Mouse (Mus musculus) frontal cortex, postnatal 14 days (tissue): ENCODE data around the gene Fndc8.
"Not testable (repeated sequence)": the region's sequence is repeated elsewhere in the genome, so short reads cannot be mapped to it uniquely, and the experiment has no call there.

Experiments used
- DNase-seq, 2 experiments: peaks; one replicate each; pipeline ENCODE4 v3.0.0; 2022; ENCODE audit warnings: low spot score in 2 of 2

The Fndc8 gene

GRCm38 (mm10) chr11:82910679-82911389 lies 18.9 kb downstream of the Fndc8 start:
- no peak for DNase-seq

- DNase-seq, result peak in 1 of 2 experiments; percentile 72
Measured at GRCm38 (mm10) chr11:82914711-82915352, 22.9 kb downstream of the Fndc8 start.

- DNase-seq, result no peak
Measured at GRCm38 (mm10) chr11:82920768-82921167, 28.8 kb downstream of the Fndc8 start.

GRCm38 (mm10) chr11:82921691-82922090 lies 29.8 kb downstream of the Fndc8 start:
- DNase-seq, result no peak

GRCm38 (mm10) chr11:82923910-82924309 lies 32.0 kb downstream of the Fndc8 start:
- DNase-seq, result not testable (repeated sequence)

- DNase-seq, result no peak
Measured at GRCm38 (mm10) chr11:82928897-82929632, 37.1 kb downstream of the Fndc8 start.

GRCm38 (mm10) chr11:82929633-82929950 lies 37.7 kb downstream of the Fndc8 start:
- DNase-seq, result no peak

GRCm38 (mm10) chr11:82930391-82930955 lies 38.5 kb downstream of the Fndc8 start:
- not testable (repeated sequence) for DNase-seq

GRCm38 (mm10) chr11:82931161-82931560 lies 39.2 kb downstream of the Fndc8 start:
- DNase-seq, result not testable (repeated sequence)

- DNase-seq, result not testable (repeated sequence)
Measured at GRCm38 (mm10) chr11:82931671-82932450, 39.9 kb downstream of the Fndc8 start.

- DNase-seq, result no peak
Measured at GRCm38 (mm10) chr11:82933186-82933585, 41.3 kb downstream of the Fndc8 start.

- DNase-seq, result no peak
Measured at GRCm38 (mm10) chr11:82943336-82943735, 51.4 kb downstream of the Fndc8 start.

GRCm38 (mm10) chr11:82945636-82946035 lies 53.7 kb downstream of the Fndc8 start:
- DNase-seq, result no peak

GRCm38 (mm10) chr11:82947457-82947856 lies 55.5 kb downstream of the Fndc8 start:
- DNase-seq, result no peak

- no peak for DNase-seq
Measured at GRCm38 (mm10) chr11:82949036-82949435, 57.1 kb downstream of the Fndc8 start.
